Mouse (Mus musculus) right cerebral cortex, adult 2 months (tissue): ENCODE results near the gene Vps13c.
A peak's percentile ranks its signal among the peaks of the same experiment; 100 is the strongest.

Experiments used
- DNase-seq, 2 experiments: peaks; one replicate each; pipeline ENCODE4 v3.0.0; 2021 to 2022; ENCODE audit warnings: low spot score in 2 of 2

Vps13c gene

GRCm38 (mm10) chr9:67878197-67878769, 38.1 kb downstream of the Vps13c start:
- no peak for DNase-seq

DNA sequence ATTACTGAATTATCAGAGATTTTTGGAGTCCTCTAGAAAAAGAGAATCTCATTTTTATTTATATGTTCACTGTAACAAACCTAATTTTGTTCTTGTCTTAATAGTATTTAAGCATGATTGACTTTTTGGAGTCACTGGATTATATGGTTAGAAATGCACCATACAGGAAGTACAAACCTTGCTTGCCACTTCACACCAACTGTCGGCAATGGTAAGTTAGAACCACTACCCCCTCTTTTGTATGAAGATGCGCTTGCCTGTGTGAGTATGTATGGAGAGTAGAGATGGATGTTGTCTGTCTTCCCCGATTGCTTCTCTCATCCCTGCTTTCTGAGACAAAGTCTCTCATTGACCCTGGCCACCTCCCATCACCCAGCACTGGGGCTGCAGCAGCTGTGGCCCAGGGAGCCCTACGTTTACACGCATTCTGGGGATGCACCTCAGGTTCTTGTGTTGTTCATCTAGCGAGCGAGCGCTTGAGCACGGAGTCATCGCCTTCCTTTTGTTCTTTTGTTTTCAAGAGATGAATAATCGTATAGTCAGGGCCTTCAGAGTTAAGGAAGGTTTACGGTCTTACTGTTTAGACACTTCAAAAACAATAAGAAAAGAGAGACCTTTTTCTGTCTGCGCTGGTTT, 43.3 kb downstream of the Vps13c start:
- no peak for DNase-seq

DNA sequence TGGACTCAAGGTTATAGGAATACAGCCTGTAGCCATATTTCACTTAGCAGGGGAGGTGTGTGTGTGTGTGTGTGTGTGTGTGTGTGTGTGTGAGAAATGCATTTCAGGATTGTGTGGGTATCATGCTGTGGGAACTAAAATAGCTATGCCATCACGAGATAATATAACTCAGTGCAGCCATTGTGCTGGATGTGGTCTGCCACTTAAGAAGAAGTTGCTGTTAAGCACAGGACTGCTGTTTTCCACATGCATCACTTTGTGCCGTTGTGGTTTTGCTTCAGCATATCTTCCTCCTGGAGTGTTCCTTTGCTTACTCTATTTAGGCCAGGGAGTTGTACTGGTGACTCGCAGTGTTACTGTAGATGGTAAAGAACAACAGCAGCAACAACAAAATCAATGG, 43.9 kb downstream of the Vps13c start:
- no peak for DNase-seq

GRCm38 (mm10) chr9:67886981-67887720, 47.0 kb downstream of the Vps13c start:
- DNase-seq = no peak

GRCm38 (mm10) chr9:67893474-67893873, 53.3 kb downstream of the Vps13c start:
- DNase-seq = peak; percentile 14 to 15

DNA sequence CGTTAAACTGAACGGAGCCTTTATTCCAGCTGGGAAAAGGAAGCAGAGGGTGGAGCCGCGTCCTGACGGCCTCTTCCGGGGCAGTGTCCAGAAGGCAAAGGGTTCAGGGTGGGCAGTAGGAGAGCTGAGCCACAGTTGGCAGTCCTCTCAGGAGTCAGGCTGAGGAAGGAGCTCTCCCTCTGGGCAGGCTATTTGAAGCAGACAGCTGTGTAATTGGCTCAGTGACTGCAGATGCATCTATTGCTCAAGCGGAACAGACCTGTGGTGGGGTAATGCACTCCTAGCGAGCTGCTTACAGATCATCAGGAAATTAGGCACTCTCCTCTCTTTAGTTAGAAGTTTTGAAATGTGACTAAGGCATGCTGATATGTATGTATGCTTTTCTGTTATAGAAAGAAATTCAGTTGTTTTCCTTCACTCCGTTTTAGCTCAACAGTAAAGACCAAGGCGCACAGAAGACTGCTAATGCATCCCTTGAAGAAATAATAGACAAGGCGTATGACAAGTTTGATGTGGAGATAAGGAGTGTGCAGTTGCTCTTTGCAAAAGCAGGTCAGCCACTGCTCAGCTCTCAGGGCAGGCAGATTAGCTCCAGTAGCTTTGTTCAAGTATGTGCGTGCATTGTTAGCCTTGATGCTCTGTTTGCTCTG, 56.6 kb downstream of the Vps13c start:
- DNase-seq = no peak

GRCm38 (mm10) chr9:67900398-67900797, 60.2 kb downstream of the Vps13c start:
- DNase-seq = no peak

DNA sequence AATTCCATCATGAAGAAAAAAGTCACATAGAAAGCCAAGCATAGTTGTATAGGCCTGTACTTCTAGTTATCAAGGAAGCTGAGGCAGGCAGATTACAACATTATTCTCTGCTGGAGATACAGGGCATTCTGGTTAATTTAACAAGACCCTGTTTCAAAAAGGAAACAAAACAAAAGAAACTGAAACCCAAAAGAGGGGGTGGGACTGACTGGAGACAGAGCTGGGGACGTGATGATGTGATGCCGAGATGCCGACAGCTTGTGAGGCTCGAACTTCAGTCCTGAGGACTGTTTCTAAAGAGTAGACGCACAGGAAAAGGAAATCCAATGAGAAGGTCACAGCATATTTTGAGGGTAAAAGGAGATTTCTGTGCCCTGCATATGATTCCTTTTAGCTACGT, 64.2 kb downstream of the Vps13c start:
- no peak for DNase-seq

DNA sequence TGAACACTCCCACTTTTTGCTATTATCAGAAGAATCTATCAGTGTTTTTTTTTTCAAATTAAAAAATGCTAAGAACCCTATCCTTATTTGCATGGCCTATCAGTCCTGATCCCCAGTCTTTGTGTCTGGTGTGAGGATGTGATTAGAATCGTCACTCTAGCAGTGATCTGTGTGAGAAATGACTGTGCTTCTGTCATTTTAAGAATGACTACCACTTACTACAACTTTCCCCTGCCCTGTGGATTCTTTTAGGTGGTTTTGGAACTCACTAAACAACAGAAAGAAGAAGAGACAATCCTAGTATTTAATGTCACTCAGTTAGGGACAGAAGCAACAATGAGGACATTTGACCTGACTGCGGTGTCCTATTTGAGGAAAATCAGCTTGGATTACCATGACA, 65.3 kb downstream of the Vps13c start:
- DNase-seq = no peak

DNA sequence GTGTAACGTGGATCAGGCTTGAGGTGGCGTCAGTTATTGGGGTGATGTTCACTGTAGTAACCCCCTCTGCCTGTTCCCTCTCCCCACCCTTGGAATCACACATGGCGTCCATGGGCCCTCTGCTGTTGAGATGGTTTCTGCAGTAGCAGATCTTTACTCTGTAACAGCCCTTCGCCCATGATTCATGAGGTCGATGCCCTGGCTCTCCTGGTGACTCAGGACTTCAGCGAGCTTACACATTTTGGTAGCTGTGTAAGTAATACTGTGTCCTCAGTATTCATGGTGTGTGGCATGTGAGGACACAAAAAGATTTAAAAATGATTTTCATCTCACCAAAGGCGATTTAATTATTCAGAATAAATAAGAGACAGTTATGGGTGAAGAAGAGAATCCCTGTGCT, 74.5 kb downstream of the Vps13c start:
- no peak for DNase-seq

GRCm38 (mm10) chr9:67922350-67922749, 82.2 kb downstream of the Vps13c start:
- no peak for DNase-seq

DNA sequence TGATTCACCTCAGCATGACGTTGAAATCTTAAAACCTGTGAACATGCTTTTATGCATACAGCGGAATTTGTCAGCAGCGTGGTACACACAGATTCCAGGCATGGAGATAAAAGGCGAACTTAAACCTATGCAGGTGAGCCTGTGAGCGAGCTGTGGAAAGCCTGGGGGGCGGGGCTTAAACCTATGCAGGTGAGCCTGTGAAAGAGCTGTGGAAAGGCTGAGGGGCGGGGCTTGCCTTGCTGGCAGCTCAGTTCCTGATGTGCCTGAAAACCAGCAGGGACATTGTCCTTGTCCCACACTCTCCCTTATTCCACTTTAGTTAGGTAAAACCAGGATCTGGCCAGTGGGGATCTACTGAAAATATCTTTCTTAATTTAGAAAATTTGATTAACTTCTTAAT, 90.4 kb downstream of the Vps13c start:
- no peak for DNase-seq

DNA sequence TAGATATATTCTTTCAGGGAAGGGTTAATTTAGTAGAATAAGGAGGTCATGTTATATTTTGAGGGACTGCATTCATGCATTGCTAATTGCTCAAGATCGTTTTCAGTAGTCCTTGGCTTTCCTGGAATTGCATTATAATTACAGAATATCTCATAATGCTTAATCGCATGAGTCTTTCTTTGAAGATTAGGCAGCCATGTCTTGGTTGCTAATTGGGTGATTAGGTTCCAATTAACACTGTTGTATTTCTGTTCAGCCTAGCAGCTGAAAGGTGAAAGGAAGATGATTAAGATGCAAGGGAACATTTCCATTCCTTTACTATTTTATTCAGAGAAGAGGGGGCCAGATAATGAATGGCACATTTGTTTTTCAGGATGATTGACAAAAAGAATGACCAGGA, 97.1 kb downstream of the Vps13c start:
- no peak for DNase-seq

DNA sequence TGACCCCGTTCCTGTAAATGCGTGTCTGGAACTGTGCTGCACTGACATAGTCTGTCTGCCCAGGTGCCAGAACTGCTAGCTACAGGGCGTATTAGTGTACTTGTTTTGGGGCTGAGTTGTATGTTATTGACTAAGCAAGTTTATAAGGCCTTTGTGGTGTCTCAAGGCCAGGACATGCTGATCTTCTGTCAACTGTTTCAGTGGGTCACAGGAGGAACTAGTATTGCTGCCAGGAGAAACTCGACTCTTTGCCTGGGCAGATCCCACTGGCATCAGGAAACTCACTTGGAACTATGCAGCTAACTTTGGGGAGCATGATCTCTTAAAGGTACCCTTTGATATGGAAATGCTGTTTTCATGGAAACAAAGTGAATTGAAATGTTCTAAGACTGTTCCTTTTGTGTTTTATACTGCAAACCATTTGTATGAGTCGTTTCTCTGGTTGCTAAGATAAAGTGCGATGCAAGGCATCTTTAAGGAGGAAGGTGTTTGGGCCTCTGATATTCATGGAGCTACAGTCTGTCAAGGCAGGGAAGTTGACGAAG, 115.3 kb downstream of the Vps13c start:
- no peak for DNase-seq

GRCm38 (mm10) chr9:67961953-67962352, 121.8 kb downstream of the Vps13c start:
- no peak for DNase-seq

DNA sequence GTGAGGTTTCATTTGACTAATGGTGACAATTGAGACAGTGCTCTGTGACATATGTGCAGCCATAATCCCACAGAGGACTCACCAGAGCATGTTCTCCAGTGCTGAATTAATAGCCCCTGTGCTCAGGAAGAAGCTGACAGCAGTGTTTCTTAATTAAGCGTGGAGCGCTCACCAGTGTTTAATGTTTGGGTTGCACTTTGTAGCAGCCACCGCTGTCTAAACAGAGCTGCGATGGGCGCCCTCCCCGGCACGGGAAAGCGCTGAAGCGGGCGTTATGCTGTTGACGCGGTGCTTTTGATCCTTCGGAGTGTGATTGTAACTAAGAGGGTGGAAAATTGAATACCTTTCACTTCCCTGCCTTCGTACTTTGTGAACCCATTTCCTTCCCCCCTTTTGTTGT, 125.7 kb downstream of the Vps13c start:
- DNase-seq = no peak

GRCm38 (mm10) chr9:67967011-67967410, 126.8 kb downstream of the Vps13c start:
- no peak for DNase-seq

- DNase-seq = no peak
These were observed 133.3 kb downstream of the Vps13c start for GRCm38 (mm10) chr9:67973451-67973850.

DNA sequence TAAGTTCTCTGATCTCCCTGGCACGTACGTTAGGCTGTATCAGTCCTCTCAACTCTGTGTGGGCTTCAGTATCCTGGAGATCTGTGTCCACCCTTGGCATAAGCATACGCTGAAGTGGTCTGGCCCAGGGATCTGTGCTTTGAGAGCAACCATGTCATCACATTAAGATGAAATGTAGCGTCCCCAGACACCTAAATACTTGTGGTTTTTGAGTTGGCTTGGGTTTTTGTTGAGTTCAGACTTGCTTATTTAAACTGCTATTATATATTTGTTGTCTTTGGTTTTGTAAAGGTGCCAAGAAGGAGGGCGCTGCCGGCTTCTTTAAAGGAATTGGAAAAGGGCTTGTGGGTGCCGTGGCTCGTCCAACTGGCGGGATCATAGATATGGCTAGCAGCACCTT, 135.3 kb downstream of the Vps13c start:
- DNase-seq = no peak

DNA sequence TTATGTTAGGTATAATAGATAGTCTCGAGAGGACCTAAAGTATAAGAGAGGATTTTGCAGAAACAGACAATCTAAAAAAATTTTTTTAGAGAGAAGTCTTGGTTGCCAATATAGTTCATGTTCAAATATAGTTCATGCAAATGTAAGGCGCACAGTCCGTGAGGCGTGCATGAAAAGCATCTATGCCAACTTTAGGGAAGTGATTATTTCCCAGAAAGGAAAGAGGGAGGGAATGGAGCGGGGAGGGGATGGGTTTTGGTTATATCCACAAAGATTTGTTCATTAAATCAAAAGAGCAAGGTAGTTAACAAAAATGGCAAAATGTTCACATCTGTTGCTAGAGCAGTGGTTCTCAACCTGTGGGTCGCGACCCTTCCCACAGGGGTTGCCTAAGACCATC, 166.4 kb downstream of the Vps13c start:
- DNase-seq = no peak

- peak; percentile 88 to 91 for DNase-seq
These were observed 174.8 kb downstream of the Vps13c start for GRCm38 (mm10) chr9:68014991-68015396.

- DNase-seq = peak; percentile 73 to 75
These were observed 176.2 kb downstream of the Vps13c start for GRCm38 (mm10) chr9:68016255-68016954.
